Mouse (Mus musculus) megakaryocyte, embryonic 14.5 days (primary cell): ENCODE results near the gene Sppl2c.

ENCODE experiments used
- FLI1 ChIP-seq: IDR thresholded peaks from 2 replicates; pipeline ENCODE4 v1.6.1; 2012; ENCODE audit warnings: low read length, inconsistent platforms, mixed read lengths
- GATA1 ChIP-seq: IDR thresholded peaks from 3 replicates; pipeline ENCODE4 v1.6.1; 2012; ENCODE audit warnings: mixed read lengths, low read length, inconsistent platforms, borderline replicate concordance

- TF ChIP-seq GATA1 (no peak), FLI1 (no peak)
Observed at GRCm38 (mm10) chr11:104232141-104233061, 46.3 kb downstream of the Sppl2c start.
